Mouse (Mus musculus): ENCODE data around the gene Hivep1. TPM values are rescaled to one million over a fixed set of nuclear protein-coding genes. Genes with fewer than 3 reads are reported as not detected.
A peak's percentile ranks its signal among the peaks of the same experiment; 100 is the strongest.

Hivep1 gene
- polyA plus RNA-seq (2016; fragmentation: Nextera tagmentation; extraction: Ambion mirVana) = 19.0 TPM in 2 replicates

- Histone ChIP-seq H3K27ac (peak within 1 kb of the TSS; percentile 99), H3K9ac (peak within 1 kb of the TSS; percentile 92), H3K4me3 (peak within 1 kb of the TSS; percentile 92), H3K9me3 (replicated peaks) (no peaks in the 10 kb centered on the region), H3K36me3 (peaks cover 9% of the 10 kb centered on the region), H3K4me1 (peaks cover 9% of the 10 kb centered on the region), H3K4me2 (replicated peaks) (peak within 1 kb of the TSS; percentile 83), H3K27me3 (0 out of 2 replicates have a peak, but pooled peaks cover 5% of the 10 kb centered on the region)
- 0% methylated on average over 53 of the region's 100 CpGs for WGBS
- ATAC-seq (ENCODE audit: low FRiP score) = peak; percentile 57
These were observed at the start of gene Hivep1 for GRCm38 (mm10) chr13:42051961-42052695. Gene Hivep1, plus strand, starts transcription at chr13:42052021.

DNA sequence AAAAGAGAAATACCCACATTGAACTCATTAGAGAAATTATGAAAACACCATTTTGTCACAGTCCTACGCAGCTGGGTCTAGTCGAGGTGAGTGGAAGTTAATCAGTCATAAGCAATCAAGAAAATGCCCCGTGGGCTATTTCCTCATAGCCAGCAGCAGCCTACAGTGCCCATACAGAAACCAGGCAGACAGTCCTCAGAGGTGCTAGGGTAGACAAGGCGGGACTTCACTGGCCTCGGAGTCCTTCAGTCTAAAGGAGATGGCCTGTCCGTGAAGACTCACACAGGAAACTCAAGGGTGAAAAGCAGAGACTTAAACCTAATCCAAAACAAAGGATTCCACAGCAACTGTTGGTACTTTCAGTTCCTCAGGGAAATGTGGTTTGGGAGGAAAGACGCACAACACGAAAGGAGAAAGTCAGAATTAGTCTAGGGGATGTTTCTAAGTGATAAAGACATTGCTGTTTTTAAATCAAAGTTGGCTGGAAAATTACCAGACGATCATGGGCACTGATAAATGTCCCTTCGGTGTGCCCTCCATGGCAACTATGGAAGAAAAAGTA lies 36.3 kb upstream of the Hivep1 start:
- no peak overlapping the region for H3K9ac ChIP-seq
- 72% methylated on average over 10 of the region's 10 CpGs for WGBS
- ATAC-seq (ENCODE audit: low FRiP score) = no peak

DNA sequence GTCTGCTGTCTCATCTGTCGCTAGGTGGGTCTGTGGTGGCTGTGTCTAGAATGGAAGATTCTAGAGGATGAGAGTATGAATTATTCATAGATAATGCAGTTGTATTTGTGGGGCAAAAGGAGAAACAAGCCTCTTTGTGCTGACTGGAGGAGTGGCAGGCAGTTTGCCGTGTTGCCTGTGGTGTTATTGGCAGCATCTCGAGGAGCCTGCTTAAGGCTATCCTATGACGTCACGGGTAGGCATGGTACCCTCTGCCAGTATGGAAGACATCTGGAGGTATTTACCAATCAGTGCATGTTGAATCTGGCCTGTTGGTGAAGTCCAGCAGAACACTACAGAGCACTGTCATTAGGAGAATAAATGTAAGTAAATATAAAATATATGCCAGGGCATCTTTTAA lies 35.6 kb upstream of the Hivep1 start:
- Histone ChIP-seq H3K9me3 (replicated peaks) (no peaks in the 10 kb centered on the region), H3K9ac (no peak overlapping the region), H3K27me3 (no peaks in the 10 kb centered on the region), H3K4me1 (peaks cover 5% of the 10 kb centered on the region; the same call in 1 of the 2 replicates), H3K27ac (no peak overlapping the region), H3K36me3 (no peaks in the 10 kb centered on the region), H3K4me2 (replicated peaks) (no peak overlapping the region), H3K4me3 (no peak overlapping the region)
- WGBS = 70% methylated on average over 5 of the region's 5 CpGs
- no peak for ATAC-seq (ENCODE audit: low FRiP score)

More for the DNA sequence above, 36.3 kb upstream of the Hivep1 start:
- Histone ChIP-seq H3K36me3 (no peaks in the 10 kb centered on the region), H3K27me3 (no peaks in the 10 kb centered on the region), H3K4me1 (peaks cover 5% of the 10 kb centered on the region; the same call in 1 of the 2 replicates), H3K4me2 (replicated peaks) (no peak overlapping the region), H3K27ac (no peak overlapping the region), H3K9me3 (replicated peaks) (no peaks in the 10 kb centered on the region), H3K4me3 (no peak overlapping the region)

DNA sequence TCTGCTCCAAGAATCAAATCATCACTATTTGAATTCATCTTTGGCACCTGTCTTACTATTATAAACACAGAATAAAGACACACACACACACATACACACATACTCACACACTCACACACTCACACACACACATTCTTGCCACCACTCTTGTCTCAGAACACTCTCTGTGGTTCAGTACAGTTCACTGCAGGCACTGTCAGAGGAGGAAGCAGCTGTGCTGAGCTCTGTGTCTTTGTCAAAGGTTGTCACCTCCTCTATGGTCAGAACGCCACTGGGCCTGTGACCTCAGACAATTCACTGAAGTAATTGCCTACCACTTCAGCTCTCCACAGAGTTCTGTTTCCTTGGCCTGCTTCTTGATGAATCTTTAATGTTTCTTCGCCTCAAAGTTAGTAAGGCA lies 33.5 kb upstream of the Hivep1 start:
- Histone ChIP-seq H3K9me3 (replicated peaks) (no peaks in the 10 kb centered on the region), H3K36me3 (no peaks in the 10 kb centered on the region), H3K4me1 (peaks cover 5% of the 10 kb centered on the region; the same call in 1 of the 2 replicates), H3K27me3 (no peaks in the 10 kb centered on the region), H3K4me2 (replicated peaks) (no peak overlapping the region), H3K27ac (no peak overlapping the region), H3K4me3 (no peak overlapping the region), H3K9ac (no peak overlapping the region)
- no peak for ATAC-seq (ENCODE audit: low FRiP score)
- WGBS = 71% methylated on average over 2 of the region's 2 CpGs

DNA sequence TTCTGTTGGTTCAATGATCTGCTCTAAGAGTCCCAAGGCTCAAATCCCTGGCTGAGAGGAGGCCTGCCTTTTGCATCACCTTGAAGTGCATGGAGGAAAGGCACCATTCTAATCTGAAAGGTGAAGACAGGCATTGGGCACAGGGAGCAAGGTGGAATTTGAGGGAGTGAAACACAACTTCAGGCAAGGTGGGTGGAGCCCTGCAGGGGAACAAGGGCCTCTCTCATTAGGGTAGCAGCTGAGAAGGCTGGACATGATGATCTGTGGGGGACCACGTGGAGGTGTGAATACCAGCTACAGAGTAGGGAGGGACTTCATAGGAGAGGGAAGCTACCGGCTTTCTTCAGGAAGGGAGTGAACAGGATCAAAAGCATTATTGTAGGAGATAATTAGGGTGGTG lies 10.6 kb upstream of the Hivep1 start:
- no peak overlapping the region for H3K9ac ChIP-seq
- no peaks in the 10 kb centered on the region for H3K36me3 ChIP-seq
- no peak overlapping the region for H3K27ac ChIP-seq
- H3K4me1 ChIP-seq = 0 out of 2 replicates have a peak, but pooled peaks cover 3% of the 10 kb centered on the region
- ATAC-seq (ENCODE audit: low FRiP score) = no peak
- no peaks in the 10 kb centered on the region for H3K27me3 ChIP-seq
- H3K4me3 ChIP-seq = no peak overlapping the region
- H3K9me3 ChIP-seq (replicated peaks) = no peaks in the 10 kb centered on the region
- no peak overlapping the region for H3K4me2 ChIP-seq (replicated peaks)
- WGBS = 25% methylated on average over 2 of the region's 2 CpGs

- H3K36me3 ChIP-seq = no peaks in the 10 kb centered on the region
- H3K4me3 ChIP-seq = no peak overlapping the region
- no peak overlapping the region for H3K4me2 ChIP-seq (replicated peaks)
- no peak overlapping the region for H3K27ac ChIP-seq
- no peak overlapping the region for H3K9ac ChIP-seq
- H3K27me3 ChIP-seq = 0 out of 2 replicates have a peak, but pooled peaks cover 5% of the 10 kb centered on the region
- H3K4me1 ChIP-seq = no peaks in the 10 kb centered on the region
- 90% methylated on average over 7 of the region's 7 CpGs for WGBS
- H3K9me3 ChIP-seq (replicated peaks) = no peaks in the 10 kb centered on the region
- no peak for ATAC-seq (ENCODE audit: low FRiP score)
These were observed 8.4 kb upstream of the Hivep1 start for GRCm38 (mm10) chr13:42043431-42043830.

DNA sequence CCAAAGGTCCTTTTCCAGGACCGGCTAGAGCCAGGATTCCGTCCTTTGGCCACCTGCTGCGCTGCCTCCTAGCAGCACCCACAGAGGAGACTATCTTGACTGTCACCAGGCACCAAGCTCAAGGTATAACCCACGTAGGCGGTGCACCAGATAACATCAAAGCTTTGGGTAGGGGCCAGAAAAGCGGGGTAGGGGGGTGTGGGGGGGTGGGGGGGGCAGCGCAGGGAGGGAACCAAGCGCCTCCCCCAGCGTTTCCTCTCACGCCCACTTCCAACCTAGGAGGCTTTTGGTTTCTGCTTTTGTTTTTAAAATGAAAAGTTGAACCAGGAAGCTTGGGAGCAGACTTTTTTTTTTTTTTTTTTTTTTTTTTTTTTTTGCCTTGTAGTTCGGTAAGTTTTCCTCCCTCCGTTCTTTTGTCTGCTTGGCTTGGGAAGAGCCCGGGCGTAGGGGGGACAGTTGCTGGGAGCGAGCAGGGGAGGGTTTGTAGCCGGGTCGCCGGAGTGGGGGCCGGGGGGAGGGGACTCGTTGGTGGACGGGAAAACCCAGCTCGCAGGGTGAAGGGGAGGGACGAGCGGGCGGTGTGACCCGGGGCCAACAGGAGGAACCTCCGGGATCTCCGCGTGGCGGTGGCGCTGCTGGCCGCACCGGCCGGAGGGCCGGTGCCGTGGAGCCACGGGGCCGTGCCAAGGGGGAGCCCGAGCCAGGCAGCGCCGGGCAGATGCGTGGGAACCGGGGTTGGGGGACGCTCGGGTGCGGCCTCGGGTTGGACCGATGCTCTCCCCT lies 2.6 kb upstream of the Hivep1 start:
- Histone ChIP-seq H3K36me3 (no peaks in the 10 kb centered on the region), H3K4me3 (peak overlapping the region; percentile 58), H3K4me2 (replicated peaks) (peak overlapping the region; percentile 83), H3K27me3 (0 out of 2 replicates have a peak, but pooled peaks cover 5% of the 10 kb centered on the region), H3K9me3 (replicated peaks) (no peaks in the 10 kb centered on the region), H3K9ac (peak overlapping the region; percentile 78), H3K27ac (peak overlapping the region; percentile 66), H3K4me1 (peaks cover 9% of the 10 kb centered on the region)
- ATAC-seq (ENCODE audit: low FRiP score) = no peak
- 0% methylated on average over 28 of the region's 48 CpGs for WGBS

GRCm38 (mm10) chr13:42049774-42050125 lies 2.1 kb upstream of the Hivep1 start:
- ATAC-seq (ENCODE audit: low FRiP score) = no peak

GRCm38 (mm10) chr13:42050160-42050559 lies 1.7 kb upstream of the Hivep1 start:
- H3K4me3 ChIP-seq = peak overlapping the region; percentile 58; the same call in 1 of the 2 replicates
- no peaks in the 10 kb centered on the region for H3K36me3 ChIP-seq
- no peak overlapping the region for H3K27ac ChIP-seq
- no peak for ATAC-seq (ENCODE audit: low FRiP score)
- H3K9ac ChIP-seq = no peak overlapping the region
- H3K9me3 ChIP-seq (replicated peaks) = no peaks in the 10 kb centered on the region
- peak overlapping the region; percentile 83 for H3K4me2 ChIP-seq (replicated peaks)
- 0 out of 2 replicates have a peak, but pooled peaks cover 5% of the 10 kb centered on the region for H3K27me3 ChIP-seq
- 8% methylated on average over 3 of the region's 3 CpGs for WGBS
- peaks cover 9% of the 10 kb centered on the region for H3K4me1 ChIP-seq

More at GRCm38 (mm10) chr13:42049774-42050125, 2.1 kb upstream of the Hivep1 start:
- Histone ChIP-seq H3K4me2 (replicated peaks) (peak overlapping the region; percentile 83), H3K27me3 (0 out of 2 replicates have a peak, but pooled peaks cover 5% of the 10 kb centered on the region), H3K4me3 (peak overlapping the region; percentile 58), H3K27ac (peak overlapping the region; percentile 66), H3K36me3 (no peaks in the 10 kb centered on the region), H3K9ac (peak overlapping the region; percentile 78), H3K9me3 (replicated peaks) (no peaks in the 10 kb centered on the region), H3K4me1 (peaks cover 9% of the 10 kb centered on the region)
- WGBS = 3% methylated on average over 8 of the region's 8 CpGs

GRCm38 (mm10) chr13:42050880-42051201 lies 980 bp upstream of the Hivep1 start:
- Histone ChIP-seq H3K4me3 (peak overlapping the region; percentile 92), H3K4me2 (replicated peaks) (peak overlapping the region; percentile 83), H3K27me3 (0 out of 2 replicates have a peak, but pooled peaks cover 5% of the 10 kb centered on the region), H3K9ac (peak overlapping the region; percentile 6), H3K9me3 (replicated peaks) (no peaks in the 10 kb centered on the region), H3K4me1 (peaks cover 9% of the 10 kb centered on the region), H3K27ac (peak overlapping the region; percentile 64), H3K36me3 (no peaks in the 10 kb centered on the region)
- no peak for ATAC-seq (ENCODE audit: low FRiP score)
- WGBS = under 1% methylated on average over 10 of the region's 10 CpGs

DNA sequence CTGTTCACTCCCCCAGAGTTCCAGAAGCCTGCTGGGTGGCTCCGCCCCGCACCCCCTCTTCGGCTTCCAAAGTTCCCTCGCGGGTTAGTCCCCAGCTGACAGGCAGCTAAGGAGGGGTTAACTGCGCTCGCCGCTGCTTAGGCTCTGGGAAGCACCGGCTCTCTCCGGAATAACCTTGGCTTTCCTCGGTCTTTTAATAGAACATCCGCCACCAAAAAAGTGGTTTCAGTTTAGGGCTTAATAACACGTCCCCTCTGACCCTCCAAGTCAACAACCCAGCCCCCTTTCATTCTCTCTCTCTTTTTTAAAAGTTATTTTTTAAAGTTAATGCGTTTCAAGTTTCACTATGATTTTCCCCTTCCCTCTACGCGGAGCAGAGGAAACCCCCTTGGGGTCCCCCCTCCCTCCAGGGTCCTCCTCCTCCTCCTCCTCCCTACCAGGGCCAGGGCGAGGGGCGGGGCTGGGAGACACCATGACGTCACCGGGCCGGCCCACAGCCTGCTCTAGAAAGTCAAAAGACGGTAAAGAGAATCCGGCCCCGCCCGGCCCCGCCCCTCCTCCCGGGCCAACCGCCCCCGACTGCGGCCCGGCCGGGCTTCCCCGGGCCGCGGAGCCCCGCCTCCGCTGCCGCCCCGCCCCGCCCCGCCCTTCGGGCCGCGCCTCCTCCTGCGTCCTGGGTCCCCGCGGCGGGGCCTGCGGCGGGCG lies 467 bp upstream of the Hivep1 start:
- H3K9me3 ChIP-seq (replicated peaks) = no peaks in the 10 kb centered on the region
- peak overlapping the region; percentile 99 for H3K27ac ChIP-seq
- 0 out of 2 replicates have a peak, but pooled peaks cover 5% of the 10 kb centered on the region for H3K27me3 ChIP-seq
- H3K36me3 ChIP-seq = peaks cover 5% of the 10 kb centered on the region
- H3K4me3 ChIP-seq = peak overlapping the region; percentile 92
- peaks cover 9% of the 10 kb centered on the region for H3K4me1 ChIP-seq
- ATAC-seq (ENCODE audit: low FRiP score) = peak; percentile 84
- under 1% methylated on average over 23 of the region's 51 CpGs for WGBS
- peak overlapping the region; percentile 92 for H3K9ac ChIP-seq
- peak overlapping the region; percentile 83 for H3K4me2 ChIP-seq (replicated peaks)

All from hindbrain, embryonic 12.5 days (tissue).